Mouse (Mus musculus): ENCODE data around the gene Aif1l.

DNA sequence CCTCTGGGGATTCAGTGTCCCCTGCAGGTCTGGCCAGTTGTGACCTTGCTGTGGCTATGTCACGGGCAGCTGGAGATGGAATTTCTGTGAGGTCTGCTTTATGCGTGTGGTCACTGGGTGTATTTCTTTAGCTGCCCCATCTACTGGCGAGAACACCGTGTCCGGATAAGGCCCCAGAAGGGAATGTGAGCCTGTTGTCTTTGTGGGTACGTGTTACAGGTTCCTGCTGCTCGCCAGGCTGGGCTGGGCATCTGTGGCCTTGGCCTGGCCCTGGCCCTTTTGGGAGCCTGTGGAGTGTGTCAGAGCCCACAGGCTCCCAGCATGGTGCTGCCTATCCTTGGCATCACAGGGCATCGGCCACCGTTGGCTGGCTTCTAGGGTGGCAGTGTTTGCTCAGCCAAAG is 4.8 kb downstream of the Aif1l start:
- TF ChIP-seq EP300 (IDR thresholded peaks at IDR 0.05; ENCODE audit: low read depth), result no peak
- no peak for TF ChIP-seq CTCF (IDR thresholded peaks at IDR 0.05; ENCODE audit: low read depth)

All from liver, embryonic 14.5 days (tissue).